Mouse (Mus musculus): Measurements from ENCODE around the gene Ankzf1.

DNA sequence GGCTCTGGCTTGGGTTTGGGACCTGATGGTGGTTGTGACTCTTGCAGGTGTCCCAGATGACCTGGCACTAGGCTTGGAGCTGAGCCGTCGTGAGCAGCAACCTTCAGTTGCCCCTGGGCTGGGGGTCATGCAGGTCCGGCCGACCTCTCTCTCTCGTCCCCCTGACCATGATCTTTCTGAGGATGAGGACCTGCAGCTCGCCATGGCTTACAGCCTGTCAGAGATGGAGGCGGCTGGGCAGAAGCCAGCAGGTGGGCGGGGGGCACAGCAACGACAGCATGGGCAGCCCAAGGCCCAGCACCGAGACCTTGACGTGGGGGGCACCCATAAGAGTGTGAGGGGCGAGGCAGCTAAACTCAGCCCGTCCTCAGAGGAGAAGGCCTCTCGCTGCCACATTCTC, 51.5 kb downstream of the Ankzf1 start:
- TF ChIP-seq CTCF (IDR thresholded peaks at IDR 0.05; ENCODE audit: low read depth, low read length): no peak
- no peak for TF ChIP-seq POLR2A (IDR thresholded peaks at IDR 0.05; ENCODE audit: extremely low read depth, insufficient read depth, low read length)

Measured in liver, adult 2 months (tissue).